Mouse (Mus musculus): Measurements from ENCODE around the gene Stat5a. TPM values are rescaled to one million over a fixed set of nuclear protein-coding genes. Genes with fewer than 3 reads are reported as not detected.

The Stat5a gene
- total RNA-seq, 2 experiments from 2014 or later, result 2.5 to 2.6 TPM

DNA sequence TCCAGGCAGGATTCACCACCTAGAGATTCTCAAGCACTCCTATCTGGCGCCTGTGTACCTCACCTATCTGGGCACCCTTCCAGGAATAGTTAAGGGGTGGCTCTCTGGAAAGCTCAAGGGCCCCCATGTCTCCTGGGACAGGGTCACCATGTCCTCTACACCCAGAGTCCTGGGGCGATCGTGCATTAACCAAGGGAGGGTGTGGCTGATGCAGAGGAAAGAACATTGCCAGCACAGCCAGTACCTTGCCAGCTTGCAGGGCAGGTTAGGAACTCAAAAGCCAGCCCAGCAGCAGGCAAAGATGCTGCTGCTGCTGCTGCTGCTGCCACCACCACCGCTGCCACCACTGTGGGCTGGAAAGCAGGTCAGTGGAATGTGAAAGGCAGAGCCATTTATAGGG is 4.9 kb upstream of the Stat5a start:
- DNase-seq (ENCODE audit: low spot score in 2 of 2), result no peak
- intact Hi-C loops (cut with DNase I), result no loop called here

GRCm38 (mm10) chr11:100855178-100855577 is 4.0 kb upstream of the Stat5a start:
- DNase-seq (ENCODE audit: low spot score in 2 of 2), result no peak
- intact Hi-C loops (cut with DNase I), result no loop called here

DNA sequence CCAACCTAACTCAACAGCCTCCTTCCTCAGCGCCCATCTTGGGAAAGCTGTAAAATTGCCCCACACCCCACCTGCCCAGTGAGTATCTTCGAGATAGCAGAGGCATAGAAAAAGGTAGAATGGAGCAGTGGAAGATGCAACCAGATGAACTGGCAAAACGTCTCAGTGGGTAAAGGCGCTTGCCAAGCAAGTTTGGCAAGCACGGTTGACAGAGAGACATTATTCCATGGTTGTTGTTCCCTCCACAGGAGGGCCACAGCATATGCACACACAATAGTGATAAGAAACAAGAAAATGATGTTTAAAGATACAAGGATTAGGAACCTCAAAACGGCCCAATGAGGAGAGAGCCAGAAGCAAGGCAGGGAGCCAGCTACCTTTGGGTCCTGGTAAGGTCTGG is 1.2 kb upstream of the Stat5a start:
- no peak for DNase-seq (ENCODE audit: low spot score in 2 of 2)
- intact Hi-C loops (cut with DNase I), result no loop called here

GRCm38 (mm10) chr11:100859579-100860075 is 476 bp downstream of the Stat5a start:
- no peak for DNase-seq (ENCODE audit: low spot score in 2 of 2)
- intact Hi-C loops (cut with DNase I), result no loop called here

DNA sequence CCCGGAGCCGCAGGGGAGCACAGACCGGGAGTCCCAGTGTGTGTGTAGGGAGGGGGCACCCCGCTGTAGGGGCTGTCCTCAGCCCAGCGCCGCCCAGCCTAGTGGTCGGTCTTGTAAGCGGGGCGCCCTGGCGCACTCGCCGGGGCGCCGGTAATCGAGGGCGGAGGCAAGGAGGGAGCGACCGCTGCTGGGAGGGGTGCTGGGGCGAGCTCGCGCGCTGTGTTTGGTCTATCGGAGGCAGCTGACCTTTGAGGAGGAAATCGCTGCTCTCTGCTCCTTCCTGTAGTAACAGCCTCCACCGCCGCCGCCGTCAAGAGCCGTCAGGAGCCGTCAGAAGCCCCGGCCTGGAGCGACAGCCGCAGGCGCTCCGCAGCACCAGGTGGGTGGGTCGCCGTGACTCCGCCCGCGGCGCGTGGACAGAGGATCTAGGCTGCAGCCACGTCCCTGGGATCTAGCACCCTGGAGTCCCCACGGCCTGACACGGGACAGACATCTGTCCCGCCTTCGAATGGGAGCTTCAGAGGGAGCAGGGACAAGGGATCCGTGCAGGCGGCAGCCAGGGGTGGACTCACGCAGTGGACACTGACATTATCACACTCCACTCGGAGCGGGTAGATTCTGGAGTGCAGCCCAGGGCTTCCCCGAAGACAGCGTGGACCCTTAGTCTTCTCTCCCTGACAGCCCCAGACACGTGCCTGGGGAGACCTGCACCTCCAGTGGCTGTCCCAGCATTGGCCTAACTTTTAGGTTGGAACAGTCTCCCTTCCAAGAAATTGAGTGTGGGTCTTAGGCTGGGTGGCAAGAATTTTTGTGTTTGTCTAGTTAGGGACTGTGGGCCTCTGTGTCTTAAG is 1.3 kb downstream of the Stat5a start:
- intact Hi-C loops (cut with DNase I), result no loop called here
- peak; percentile 52 to 59 for DNase-seq (ENCODE audit: low spot score in 2 of 2)

- DNase-seq (ENCODE audit: low spot score in 2 of 2), result no peak
- intact Hi-C loops (cut with DNase I), result no loop called here
Measured at GRCm38 (mm10) chr11:100861335-100861734, 2.2 kb downstream of the Stat5a start.

- no peak for DNase-seq (ENCODE audit: low spot score in 2 of 2)
- intact Hi-C loops (cut with DNase I), result no loop called here
Measured at GRCm38 (mm10) chr11:100861836-100862235, 2.7 kb downstream of the Stat5a start.

- intact Hi-C loops (cut with DNase I), result no loop called here
Measured at GRCm38 (mm10) chr11:100863141-100863540, 4.0 kb downstream of the Stat5a start.

GRCm38 (mm10) chr11:100865618-100866017 is 6.5 kb downstream of the Stat5a start:
- intact Hi-C loops (cut with DNase I), result no loop called here
- no peak for DNase-seq (ENCODE audit: low spot score in 2 of 2)

More at GRCm38 (mm10) chr11:100863141-100863540, 4.0 kb downstream of the Stat5a start:
- DNase-seq (ENCODE audit: low spot score in 2 of 2), result no peak

GRCm38 (mm10) chr11:100870256-100870967 is 11.3 kb downstream of the Stat5a start:
- intact Hi-C loops (cut with DNase I), result no loop called here
- DNase-seq (ENCODE audit: low spot score in 2 of 2), result peak; percentile 24 to 34

- intact Hi-C loops (cut with DNase I), result no loop called here
- no peak for DNase-seq (ENCODE audit: low spot score in 2 of 2)
Measured at GRCm38 (mm10) chr11:100870968-100871350, 11.8 kb downstream of the Stat5a start.

- intact Hi-C loops (cut with DNase I), result no loop called here
- no peak for DNase-seq (ENCODE audit: low spot score in 2 of 2)
Measured at GRCm38 (mm10) chr11:100875761-100876160, 16.6 kb downstream of the Stat5a start.

DNA sequence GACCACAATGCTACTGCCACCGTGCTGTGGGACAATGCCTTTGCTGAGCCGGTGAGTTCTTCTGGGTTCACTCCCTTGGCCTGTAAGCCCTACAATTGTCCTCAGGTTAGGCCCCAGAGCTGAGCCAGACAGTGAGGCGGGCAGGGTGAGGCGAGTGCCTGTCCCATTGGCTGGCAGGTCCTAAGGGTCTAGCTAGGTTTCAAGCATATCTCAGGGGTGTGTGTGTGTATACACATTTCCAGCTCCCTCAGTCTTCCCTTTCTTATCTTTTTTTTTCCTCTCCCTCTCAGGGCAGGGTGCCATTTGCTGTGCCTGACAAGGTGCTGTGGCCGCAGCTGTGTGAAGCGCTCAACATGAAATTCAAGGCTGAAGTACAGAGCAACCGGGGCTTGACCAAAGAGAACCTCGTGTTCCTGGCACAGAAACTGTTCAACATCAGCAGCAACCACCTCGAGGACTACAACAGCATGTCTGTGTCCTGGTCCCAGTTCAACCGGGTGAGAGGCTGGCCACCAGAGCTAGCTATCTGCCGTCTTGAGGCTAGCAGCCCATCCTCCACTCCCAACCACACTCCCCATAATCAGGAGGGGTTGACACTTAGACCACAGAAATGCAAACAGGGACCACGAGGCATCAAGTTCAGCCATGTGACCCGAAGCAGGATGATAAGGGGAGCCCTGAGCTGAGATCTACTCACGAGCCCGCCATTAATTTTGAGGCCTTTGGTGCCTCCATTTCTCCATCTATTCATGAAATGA is 20.3 kb downstream of the Stat5a start:
- intact Hi-C loops (cut with DNase I), result no loop called here
- no peak for DNase-seq (ENCODE audit: low spot score in 2 of 2)

GRCm38 (mm10) chr11:100883640-100884039 is 24.5 kb downstream of the Stat5a start:
- intact Hi-C loops (cut with DNase I), result no loop called here
- no peak for DNase-seq (ENCODE audit: low spot score in 2 of 2)

DNA sequence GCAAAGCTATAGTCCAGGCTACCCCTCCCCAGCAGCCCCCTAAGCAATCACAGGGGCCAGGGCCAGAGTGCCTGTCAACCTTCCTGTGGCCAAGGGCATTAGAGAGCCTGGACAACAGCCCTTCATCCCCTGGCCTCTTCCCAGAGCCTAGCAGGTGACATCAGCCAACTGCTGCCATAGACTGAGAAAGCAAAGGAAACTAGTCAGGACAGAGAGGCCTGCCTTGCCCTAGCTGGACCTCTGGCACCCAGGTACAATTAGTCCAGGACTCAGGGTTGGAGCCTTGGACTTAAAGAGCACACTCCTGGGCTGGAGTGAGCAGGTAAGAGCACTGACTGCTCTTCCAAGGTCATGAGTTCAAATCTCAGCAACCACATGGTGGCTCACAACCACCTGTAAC is 26.3 kb downstream of the Stat5a start:
- intact Hi-C loops (cut with DNase I), result no loop called here
- DNase-seq (ENCODE audit: low spot score in 2 of 2), result no peak

GRCm38 (mm10) chr11:100886188-100886740 is 27.1 kb downstream of the Stat5a start:
- no peak for DNase-seq (ENCODE audit: low spot score in 2 of 2)
- intact Hi-C loops (cut with DNase I), result no loop called here

- DNase-seq (ENCODE audit: low spot score in 2 of 2), result no peak
Measured at GRCm38 (mm10) chr11:100887236-100887635, 28.1 kb downstream of the Stat5a start.

GRCm38 (mm10) chr11:100887764-100888163 is 28.6 kb downstream of the Stat5a start:
- intact Hi-C loops (cut with DNase I), result no loop called here
- no peak for DNase-seq (ENCODE audit: low spot score in 2 of 2)

More at GRCm38 (mm10) chr11:100887236-100887635, 28.1 kb downstream of the Stat5a start:
- intact Hi-C loops (cut with DNase I), result no loop called here

GRCm38 (mm10) chr11:100888348-100888820 is 29.2 kb downstream of the Stat5a start:
- DNase-seq (ENCODE audit: low spot score in 2 of 2), result no peak
- intact Hi-C loops (cut with DNase I), result no loop called here
